Mouse (Mus musculus) A20 (cell line): ENCODE results near the gene Lfng.

Experiments
- DNase-seq: peaks from one replicate; pipeline ENCODE4 v3.0.0-alpha.2; 2011; ENCODE audit warnings: low read depth, low spot score

Gene Lfng

DNA sequence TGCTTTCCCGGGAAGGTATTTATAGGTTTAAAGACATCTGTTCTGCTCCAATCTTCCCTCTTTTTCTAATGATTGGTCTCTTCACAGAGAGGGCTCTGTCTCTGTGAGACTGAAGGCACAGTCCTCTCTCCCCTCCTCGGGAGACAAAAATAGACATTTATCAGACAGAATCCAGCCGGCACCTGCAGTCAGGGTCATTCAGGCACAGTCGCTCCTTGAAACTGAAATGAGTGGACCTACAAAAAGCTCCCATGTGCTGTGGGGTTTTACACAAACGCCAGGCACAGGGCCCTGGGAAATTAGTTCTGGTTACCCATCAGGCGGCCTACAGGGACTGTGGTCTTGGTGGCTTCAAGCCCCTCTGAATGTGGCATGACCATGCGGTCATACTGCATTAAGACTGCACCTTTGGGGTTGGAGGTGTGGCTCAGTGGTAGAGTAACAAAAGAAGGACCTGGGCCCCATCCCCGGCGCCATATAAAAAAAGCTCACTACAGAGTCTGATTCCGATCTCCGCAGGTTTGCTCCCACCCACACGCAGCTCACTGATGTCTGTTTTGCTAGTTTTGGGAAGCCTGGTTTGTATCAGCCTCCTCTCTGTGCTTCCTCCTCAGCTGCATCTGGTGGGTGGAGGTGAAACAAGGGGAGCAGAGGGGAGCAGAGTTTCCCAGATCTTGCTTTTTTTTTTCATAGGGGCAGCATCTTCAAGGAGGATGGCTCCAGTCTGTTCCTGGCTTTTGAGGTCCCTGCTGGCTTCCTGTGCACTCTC lies 54.9 kb downstream of the Lfng start:
- no peak for DNase-seq

DNA sequence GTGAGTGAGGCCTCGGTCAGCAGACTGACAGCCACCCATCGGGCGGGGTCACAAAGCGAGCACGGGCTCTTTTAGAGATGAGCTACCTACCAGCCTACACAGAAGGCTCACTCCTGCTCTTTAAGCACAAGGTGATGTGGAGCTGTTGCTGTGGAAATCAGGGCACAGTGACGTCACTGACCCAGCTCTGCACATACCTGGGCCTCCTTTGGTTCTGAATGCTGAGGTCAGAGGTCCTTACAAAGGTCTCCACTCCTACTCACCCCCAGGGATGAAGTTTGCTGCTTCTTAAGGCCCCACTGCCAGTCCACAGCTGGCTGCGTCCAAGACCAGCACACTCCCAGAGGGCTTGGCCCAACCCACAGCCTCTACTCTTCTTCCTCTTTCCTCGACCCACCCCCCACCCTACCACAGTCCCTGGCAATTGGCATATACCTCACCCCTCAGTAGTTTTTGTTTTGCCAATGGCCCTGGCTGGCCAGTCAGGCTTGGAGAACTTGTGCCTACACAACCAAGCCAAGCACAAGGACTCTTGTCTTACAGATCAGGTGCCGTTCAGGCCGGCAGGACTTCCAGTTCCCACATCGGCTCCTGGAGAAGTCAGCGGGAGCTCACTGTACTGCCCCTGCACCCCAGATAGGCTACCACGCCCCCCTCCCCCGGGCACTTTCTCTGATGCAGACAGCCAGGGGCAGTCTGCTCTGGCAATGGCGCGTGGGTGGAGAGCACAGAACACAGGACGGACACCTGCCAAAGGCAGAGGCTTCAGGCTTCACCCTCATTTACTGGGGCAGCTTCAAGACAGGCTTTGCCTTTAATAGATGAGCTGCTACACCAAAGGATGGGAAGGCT lies 55.8 kb downstream of the Lfng start:
- DNase-seq = peak; percentile 29

DNA sequence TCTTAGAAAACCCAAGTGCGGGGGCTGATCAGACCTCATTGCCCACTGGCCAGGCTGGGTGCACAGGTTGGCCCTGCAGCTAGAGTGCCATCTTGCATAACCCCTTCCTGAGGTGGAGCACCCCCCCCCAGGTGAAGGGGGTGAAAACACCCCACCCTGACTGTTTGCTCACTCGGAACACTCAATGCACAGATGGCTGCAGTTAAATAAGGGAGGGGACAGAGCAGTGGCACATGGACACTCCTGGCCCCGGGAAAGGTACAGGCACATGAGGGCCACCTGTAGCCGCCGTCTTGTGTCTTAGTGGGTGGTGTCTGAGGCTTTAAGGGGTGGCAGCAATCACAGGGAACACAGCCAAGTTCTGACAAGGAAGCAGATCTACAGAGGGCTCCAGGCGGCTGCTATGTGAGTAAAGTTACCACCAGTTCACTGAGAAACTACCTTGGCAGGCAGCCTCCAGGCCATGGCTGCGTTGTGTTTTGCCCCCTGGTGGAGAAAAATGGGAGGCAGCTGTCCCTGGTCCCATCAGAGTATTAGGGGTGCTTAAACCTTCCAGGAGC lies 56.6 kb downstream of the Lfng start:
- DNase-seq = peak; percentile 60
